Mouse (Mus musculus): ENCODE data around the gene D630023F18Rik. TPM values are rescaled to one million over a fixed set of nuclear protein-coding genes. Genes with fewer than 3 reads are reported as not detected.

D630023F18Rik gene
- total and polyA plus RNA-seq, 2 experiments: 0.17 TPM; not detected in 1

DNA sequence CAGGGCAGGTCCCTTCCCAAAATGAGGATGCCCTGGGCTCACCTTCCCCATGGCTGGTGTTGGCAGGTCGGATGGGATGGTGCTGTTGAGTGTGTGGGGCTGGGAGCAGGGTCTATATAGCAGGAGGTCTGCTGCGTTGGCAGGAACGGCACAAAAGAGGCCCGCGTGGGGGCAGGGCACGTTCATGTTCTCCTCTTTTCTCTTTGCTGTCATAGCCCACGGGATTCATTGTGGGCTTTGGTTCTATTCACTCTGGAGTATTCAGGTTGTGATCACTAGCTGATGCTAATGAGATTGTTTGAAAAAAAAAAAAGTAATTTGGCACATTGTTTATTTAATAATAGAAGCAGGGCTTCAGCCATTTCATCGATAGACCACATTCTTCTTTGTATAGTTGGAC lies 59.7 kb downstream of the D630023F18Rik start, which contains the start of gene Crygd:
Gene Crygd (minus strand): TSS at position 101 of the 400 bp plus-strand sequence.
- no peaks in the 10 kb centered on the region for H3K36me3 ChIP-seq (ENCODE audit: control insufficient read depth, insufficient read depth, low read length)
- no peak within 1 kb of the TSS for H3K4me3 ChIP-seq (ENCODE audit: insufficient read depth, low read depth, low read length)
- TF ChIP-seq CTCF (IDR thresholded peaks at IDR 0.05; ENCODE audit: low read depth, low read length) (no peak), POLR2A (IDR thresholded peaks at IDR 0.05; ENCODE audit: extremely low read depth, insufficient read depth, low read length) (no peak)
- H3K4me1 ChIP-seq (ENCODE audit: control insufficient read depth, insufficient read depth, low read length): no peaks in the 10 kb centered on the region
- no peak within 1 kb of the TSS for H3K27ac ChIP-seq (replicated peaks; ENCODE audit: insufficient read depth, low read depth, low read length)
- 84% methylated on average over 8 of the region's 8 CpGs for WGBS
- no peak within 1 kb of the TSS for H3K9ac ChIP-seq (ENCODE audit: low read depth, low read length)
- H3K79me2 ChIP-seq (ENCODE audit: control insufficient read depth, insufficient read depth, low read length): no peaks in the 10 kb centered on the region
- no peak for DNase-seq (ENCODE audit: extremely low read depth, low read depth, low spot score)
- 0 out of 2 replicates have a peak, but pooled peaks cover 2% of the 10 kb centered on the region for H3K27me3 ChIP-seq (ENCODE audit: control insufficient read depth, insufficient read depth, low read length)

Other genes with a start within 250 kb of the D630023F18Rik start
- 2.8 TPM in 2 replicates for gene Plekhm3, start 166.4 kb downstream of the D630023F18Rik start, total RNA-seq (2014; rRNA removed)
- gene Plekhm3, start 166.4 kb downstream of the D630023F18Rik start, polyA plus RNA-seq (2012; rRNA removed): 0.44 and 0.73 TPM in 2 replicates
- gene Akr1cl, start 90.5 kb downstream of the D630023F18Rik start, total RNA-seq (2014; rRNA removed): 0.18 and 6.6 TPM in 2 replicates
- not detected in 2 replicates for gene Akr1cl, start 90.5 kb downstream of the D630023F18Rik start, polyA plus RNA-seq (2012; rRNA removed)
- gene Cryge, start 72.1 kb downstream of the D630023F18Rik start, total RNA-seq (2014; rRNA removed): not detected in 2 replicates
- not detected in 2 replicates for gene Cryge, start 72.1 kb downstream of the D630023F18Rik start, polyA plus RNA-seq (2012; rRNA removed)
- not detected in 2 replicates for gene Crygd, start 59.8 kb downstream of the D630023F18Rik start, total RNA-seq (2014; rRNA removed)
- not detected in 2 replicates for gene Crygd, start 59.8 kb downstream of the D630023F18Rik start, polyA plus RNA-seq (2012; rRNA removed)
- gene Crygc, start 49.5 kb downstream of the D630023F18Rik start, total RNA-seq (2014; rRNA removed): not detected in 2 replicates
- gene Crygc, start 49.5 kb downstream of the D630023F18Rik start, polyA plus RNA-seq (2012; rRNA removed): not detected in 2 replicates
- not detected in 2 replicates for gene Crygb, start 40.9 kb downstream of the D630023F18Rik start, total RNA-seq (2014; rRNA removed)
- gene Crygb, start 40.9 kb downstream of the D630023F18Rik start, polyA plus RNA-seq (2012; rRNA removed): not detected in 2 replicates
- not detected in 2 replicates for gene Cryga, start 19.8 kb downstream of the D630023F18Rik start, total RNA-seq (2014; rRNA removed)
- gene Cryga, start 19.8 kb downstream of the D630023F18Rik start, polyA plus RNA-seq (2012; rRNA removed): not detected in 2 replicates
- not detected in 2 replicates for gene Gm28845, start 3.7 kb downstream of the D630023F18Rik start, total RNA-seq (2014; rRNA removed)
- gene Gm28845, start 3.7 kb downstream of the D630023F18Rik start, polyA plus RNA-seq (2012; rRNA removed): not detected in 2 replicates
- gene Idh1, start 63.3 kb upstream of the D630023F18Rik start, total RNA-seq (2014; rRNA removed): 510 and 624 TPM in 2 replicates
- 137 and 155 TPM in 2 replicates for gene Idh1, start 63.3 kb upstream of the D630023F18Rik start, polyA plus RNA-seq (2012; rRNA removed)
- gene Pikfyve, start 63.5 kb upstream of the D630023F18Rik start, total RNA-seq (2014; rRNA removed): 18.7 and 21.1 TPM in 2 replicates
- gene Pikfyve, start 63.5 kb upstream of the D630023F18Rik start, polyA plus RNA-seq (2012; rRNA removed): 2.8 and 2.9 TPM in 2 replicates
- gene Pth2r, start 158.8 kb upstream of the D630023F18Rik start, total RNA-seq (2014; rRNA removed): not detected in 2 replicates
- gene Pth2r, start 158.8 kb upstream of the D630023F18Rik start, polyA plus RNA-seq (2012; rRNA removed): not detected in 2 replicates

All from liver, adult 2 months (tissue).